Mouse (Mus musculus): Measurements from ENCODE around the gene Gm16867. TPM values are rescaled to one million over a fixed set of nuclear protein-coding genes. Genes with fewer than 3 reads are reported as not detected.
"Not testable (repeated sequence)": the region's sequence is repeated elsewhere in the genome, so short reads cannot be mapped to it uniquely, and the experiment has no call there.

The Gm16867 gene
- total and polyA plus RNA-seq, 3 experiments = not detected

- H3K79me2 ChIP-seq (ENCODE audit: control insufficient read depth, insufficient read depth, low read length, poor library complexity); H3K4me1 ChIP-seq (ENCODE audit: control insufficient read depth in 1 of 2, insufficient read depth in 2 of 2, low read length in 2 of 2); H3K27me3 ChIP-seq (ENCODE audit: control insufficient read depth in 1 of 2, insufficient read depth in 2 of 2, low read length in 2 of 2); H3K27ac ChIP-seq (ENCODE audit: control insufficient read depth, low read depth, low read length); H3K9ac ChIP-seq (ENCODE audit: control insufficient read depth, low read depth, low read length, poor library complexity, severe bottlenecking); H3K36me3 ChIP-seq (ENCODE audit: control insufficient read depth in 1 of 2, insufficient read depth in 2 of 2, low read length in 2 of 2); H3K4me3 ChIP-seq (ENCODE audit: control insufficient read depth in 1 of 2, insufficient read depth in 1 of 2, low read depth in 2 of 2, low read length in 2 of 2); DNase-seq (ENCODE audit: low read depth, low spot score); H3K9me3 ChIP-seq (replicated peaks; ENCODE audit: insufficient read depth, low read length): not testable (repeated sequence)
Measured at GRCm38 (mm10) chr14:69467612-69468366, 35.4 kb downstream of the Gm16867 start.

- not testable (repeated sequence) for H3K9ac ChIP-seq (ENCODE audit: control insufficient read depth, low read depth, low read length, poor library complexity, severe bottlenecking); H3K4me1 ChIP-seq (ENCODE audit: control insufficient read depth in 1 of 2, insufficient read depth in 2 of 2, low read length in 2 of 2); H3K36me3 ChIP-seq (ENCODE audit: control insufficient read depth in 1 of 2, insufficient read depth in 2 of 2, low read length in 2 of 2); H3K4me3 ChIP-seq (ENCODE audit: control insufficient read depth in 1 of 2, insufficient read depth in 1 of 2, low read depth in 2 of 2, low read length in 2 of 2); DNase-seq (ENCODE audit: low read depth, low spot score); H3K9me3 ChIP-seq (replicated peaks; ENCODE audit: insufficient read depth, low read length); H3K27me3 ChIP-seq (ENCODE audit: control insufficient read depth in 1 of 2, insufficient read depth in 2 of 2, low read length in 2 of 2); H3K27ac ChIP-seq (ENCODE audit: control insufficient read depth, low read depth, low read length); H3K79me2 ChIP-seq (ENCODE audit: control insufficient read depth, insufficient read depth, low read length, poor library complexity)
Measured at GRCm38 (mm10) chr14:69464465-69464864, 38.7 kb downstream of the Gm16867 start.

- not testable (repeated sequence) for H3K79me2 ChIP-seq (ENCODE audit: control insufficient read depth, insufficient read depth, low read length, poor library complexity); H3K9me3 ChIP-seq (replicated peaks; ENCODE audit: insufficient read depth, low read length); H3K4me1 ChIP-seq (ENCODE audit: control insufficient read depth in 1 of 2, insufficient read depth in 2 of 2, low read length in 2 of 2); H3K27ac ChIP-seq (ENCODE audit: control insufficient read depth, low read depth, low read length); H3K36me3 ChIP-seq (ENCODE audit: control insufficient read depth in 1 of 2, insufficient read depth in 2 of 2, low read length in 2 of 2); H3K9ac ChIP-seq (ENCODE audit: control insufficient read depth, low read depth, low read length, poor library complexity, severe bottlenecking); H3K4me3 ChIP-seq (ENCODE audit: control insufficient read depth in 1 of 2, insufficient read depth in 1 of 2, low read depth in 2 of 2, low read length in 2 of 2); DNase-seq (ENCODE audit: low read depth, low spot score); H3K27me3 ChIP-seq (ENCODE audit: control insufficient read depth in 1 of 2, insufficient read depth in 2 of 2, low read length in 2 of 2)
Measured at GRCm38 (mm10) chr14:69457691-69458090, 45.5 kb downstream of the Gm16867 start.

- not testable (repeated sequence) for H3K36me3 ChIP-seq (ENCODE audit: control insufficient read depth in 1 of 2, insufficient read depth in 2 of 2, low read length in 2 of 2); H3K9ac ChIP-seq (ENCODE audit: control insufficient read depth, low read depth, low read length, poor library complexity, severe bottlenecking); H3K27me3 ChIP-seq (ENCODE audit: control insufficient read depth in 1 of 2, insufficient read depth in 2 of 2, low read length in 2 of 2); H3K27ac ChIP-seq (ENCODE audit: control insufficient read depth, low read depth, low read length); H3K9me3 ChIP-seq (replicated peaks; ENCODE audit: insufficient read depth, low read length); H3K4me1 ChIP-seq (ENCODE audit: control insufficient read depth in 1 of 2, insufficient read depth in 2 of 2, low read length in 2 of 2); DNase-seq (ENCODE audit: low read depth, low spot score); H3K4me3 ChIP-seq (ENCODE audit: control insufficient read depth in 1 of 2, insufficient read depth in 1 of 2, low read depth in 2 of 2, low read length in 2 of 2); H3K79me2 ChIP-seq (ENCODE audit: control insufficient read depth, insufficient read depth, low read length, poor library complexity)
Measured at GRCm38 (mm10) chr14:69454640-69455039, 48.5 kb downstream of the Gm16867 start.

- not testable (repeated sequence) for H3K9ac ChIP-seq (ENCODE audit: control insufficient read depth, low read depth, low read length, poor library complexity, severe bottlenecking); H3K36me3 ChIP-seq (ENCODE audit: control insufficient read depth in 1 of 2, insufficient read depth in 2 of 2, low read length in 2 of 2); H3K27ac ChIP-seq (ENCODE audit: control insufficient read depth, low read depth, low read length); H3K79me2 ChIP-seq (ENCODE audit: control insufficient read depth, insufficient read depth, low read length, poor library complexity); H3K9me3 ChIP-seq (replicated peaks; ENCODE audit: insufficient read depth, low read length); H3K4me3 ChIP-seq (ENCODE audit: control insufficient read depth in 1 of 2, insufficient read depth in 1 of 2, low read depth in 2 of 2, low read length in 2 of 2); H3K4me1 ChIP-seq (ENCODE audit: control insufficient read depth in 1 of 2, insufficient read depth in 2 of 2, low read length in 2 of 2); H3K27me3 ChIP-seq (ENCODE audit: control insufficient read depth in 1 of 2, insufficient read depth in 2 of 2, low read length in 2 of 2); DNase-seq (ENCODE audit: low read depth, low spot score)
Measured at GRCm38 (mm10) chr14:69448845-69449244, 54.3 kb downstream of the Gm16867 start.

GRCm38 (mm10) chr14:69447006-69447405 is 56.2 kb downstream of the Gm16867 start:
- not testable (repeated sequence) for H3K36me3 ChIP-seq (ENCODE audit: control insufficient read depth in 1 of 2, insufficient read depth in 2 of 2, low read length in 2 of 2)

GRCm38 (mm10) chr14:69443092-69443692 is 60.0 kb downstream of the Gm16867 start:
- not testable (repeated sequence) for H3K9ac ChIP-seq (ENCODE audit: control insufficient read depth, low read depth, low read length, poor library complexity, severe bottlenecking)

More at GRCm38 (mm10) chr14:69447006-69447405, 56.2 kb downstream of the Gm16867 start:
- H3K4me3 ChIP-seq (ENCODE audit: control insufficient read depth in 1 of 2, insufficient read depth in 1 of 2, low read depth in 2 of 2, low read length in 2 of 2); H3K9ac ChIP-seq (ENCODE audit: control insufficient read depth, low read depth, low read length, poor library complexity, severe bottlenecking); H3K9me3 ChIP-seq (replicated peaks; ENCODE audit: insufficient read depth, low read length); DNase-seq (ENCODE audit: low read depth, low spot score); H3K79me2 ChIP-seq (ENCODE audit: control insufficient read depth, insufficient read depth, low read length, poor library complexity); H3K4me1 ChIP-seq (ENCODE audit: control insufficient read depth in 1 of 2, insufficient read depth in 2 of 2, low read length in 2 of 2); H3K27ac ChIP-seq (ENCODE audit: control insufficient read depth, low read depth, low read length); H3K27me3 ChIP-seq (ENCODE audit: control insufficient read depth in 1 of 2, insufficient read depth in 2 of 2, low read length in 2 of 2): not testable (repeated sequence)

More at GRCm38 (mm10) chr14:69443092-69443692, 60.0 kb downstream of the Gm16867 start:
- not testable (repeated sequence) for H3K4me3 ChIP-seq (ENCODE audit: control insufficient read depth in 1 of 2, insufficient read depth in 1 of 2, low read depth in 2 of 2, low read length in 2 of 2); H3K4me1 ChIP-seq (ENCODE audit: control insufficient read depth in 1 of 2, insufficient read depth in 2 of 2, low read length in 2 of 2); H3K79me2 ChIP-seq (ENCODE audit: control insufficient read depth, insufficient read depth, low read length, poor library complexity); H3K36me3 ChIP-seq (ENCODE audit: control insufficient read depth in 1 of 2, insufficient read depth in 2 of 2, low read length in 2 of 2); H3K27ac ChIP-seq (ENCODE audit: control insufficient read depth, low read depth, low read length); DNase-seq (ENCODE audit: low read depth, low spot score); H3K9me3 ChIP-seq (replicated peaks; ENCODE audit: insufficient read depth, low read length); H3K27me3 ChIP-seq (ENCODE audit: control insufficient read depth in 1 of 2, insufficient read depth in 2 of 2, low read length in 2 of 2)
